Mouse (Mus musculus): ENCODE data around the gene Specc1.

GRCm38 (mm10) chr11:61982828-61983227 lies 26.3 kb downstream of the Specc1 start:
- TF ChIP-seq POLR2A (IDR thresholded peaks at IDR 0.05; ENCODE audit: low read depth, low read length) (no peak), CTCF (IDR thresholded peaks at IDR 0.05; ENCODE audit: extremely low read depth, insufficient read length, insufficient replicate concordance, low read depth, low read length) (no peak)
